ENCODE assay signal across 8 mouse cellular contexts in the genomic region with DNA sequence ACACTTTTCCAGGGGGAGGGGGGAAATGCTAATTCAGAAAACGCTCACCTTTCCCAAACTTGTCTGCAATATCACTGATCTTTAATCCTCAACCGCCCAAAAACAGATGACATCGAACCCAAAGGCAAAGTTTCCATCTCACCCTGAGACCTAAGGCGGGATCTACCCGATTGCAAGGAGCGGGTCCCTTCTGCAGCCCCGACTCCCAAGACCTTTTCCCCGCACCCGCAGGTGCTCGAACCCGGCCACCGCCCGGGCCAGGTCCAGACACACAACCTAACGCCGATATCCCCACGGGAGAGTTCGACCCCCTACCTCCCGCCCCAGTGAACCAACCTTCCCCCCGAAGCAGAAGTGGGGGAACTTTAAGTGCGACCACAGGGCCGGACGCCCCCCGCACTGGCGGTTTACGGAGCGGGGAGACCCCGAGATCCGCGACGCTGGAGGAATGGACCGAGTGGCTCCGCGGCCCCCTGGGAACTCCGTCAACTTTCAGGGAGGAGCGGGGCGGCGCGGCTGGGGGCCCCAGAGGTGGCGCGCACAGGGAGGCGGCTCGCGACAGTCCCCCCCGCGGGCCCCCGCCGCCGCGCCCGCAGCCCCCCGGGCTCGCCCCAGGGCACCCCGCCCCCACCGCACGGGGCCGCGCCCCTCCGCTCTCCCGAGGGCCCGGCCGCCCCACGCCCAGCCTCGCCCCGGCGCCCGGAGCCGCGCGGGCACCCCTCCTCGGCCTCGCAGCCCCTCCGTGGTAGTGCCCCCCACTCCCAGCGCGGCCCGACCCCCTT. TPM values are rescaled to one million over a fixed set of nuclear protein-coding genes. Genes with fewer than 3 reads are reported as not detected.
DNase-seq lines count a peak whose midpoint lies in the region; ATAC-seq and TF ChIP-seq lines count a peak whose summit lies in the region.

No protein-coding gene starts in this region.

- WGBS in intestine, embryonic 16.5 days: under 1% methylated on average over 41 of the region's 75 CpGs
- WGBS in lung, embryonic 15.5 days: 0% methylated on average over 45 of the region's 75 CpGs
- under 1% methylated on average over 42 of the region's 75 CpGs for WGBS in spleen, adult 2 months

- TF ChIP-seq CTCF in spleen, adult 2 months (IDR thresholded peaks at IDR 0.05; ENCODE audit: extremely low read depth, insufficient read depth, insufficient read length, insufficient replicate concordance): no peak

- H3K9ac ChIP-seq in intestine, embryonic 16.5 days (ENCODE audit: low read depth, low read length): peak overlapping the region; percentile 98
- H3K9ac ChIP-seq in lung, embryonic 15.5 days: peak overlapping the region; percentile 99

- peak overlapping the region; percentile 81 for H3K4me2 ChIP-seq in intestine, embryonic 16.5 days (ENCODE audit: low read depth, low read length)
- H3K4me2 ChIP-seq in lung, embryonic 15.5 days: peak overlapping the region; percentile 92

- no peak for TF ChIP-seq POLR2A in spleen, adult 2 months (IDR thresholded peaks at IDR 0.05; ENCODE audit: low read depth, low read length)

- intact Hi-C loops in gastrocnemius, postnatal 36 days (cut with DNase I): loop anchor here (2.0 kb wide), 1 partner anchor 73 kb away; no protein-coding TSS in a partner anchor

- ATAC-seq in intestine, embryonic 16.5 days: peak; percentile 76
- peak; percentile 62 for ATAC-seq in lung, embryonic 15.5 days (ENCODE audit: borderline replicate concordance, extremely low read depth, low FRiP score, low TSS enrichment)
- ATAC-seq in megakaryocyte-erythroid progenitor cell, adult 5-6 weeks (replicated peaks; ENCODE audit: low FRiP score, low TSS enrichment, poor library complexity, severe bottlenecking): no peak

- peaks cover 8% of the 10 kb centered on the region for H3K4me1 ChIP-seq in intestine, embryonic 16.5 days (ENCODE audit: control insufficient read depth, insufficient read depth, low read length)
- peaks cover 19% of the 10 kb centered on the region for H3K4me1 ChIP-seq in lung, embryonic 15.5 days
- peaks cover 8% of the 10 kb centered on the region for H3K4me1 ChIP-seq in spleen, adult 2 months (ENCODE audit: control insufficient read depth, insufficient read depth, insufficient read length)

- H3K27me3 ChIP-seq in intestine, embryonic 16.5 days (replicated peaks; ENCODE audit: control insufficient read depth, insufficient read depth, low read length): no peaks in the 10 kb centered on the region
- no peaks in the 10 kb centered on the region for H3K27me3 ChIP-seq in lung, embryonic 15.5 days
- no peaks in the 10 kb centered on the region for H3K27me3 ChIP-seq in spleen, adult 2 months (ENCODE audit: control insufficient read depth, insufficient read depth, low read length)

- DNase-seq in A20 (ENCODE audit: low read depth, low spot score): peak; percentile 70
- peak; percentile 8 for DNase-seq in ES-CJ7 (ENCODE audit: low read depth, low spot score)
- peak; percentile 65 for DNase-seq in cerebellum, adult 9-11 months
- DNase-seq in gastrocnemius, postnatal 36 days: peak; percentile 33 to 41
- DNase-seq in spleen, adult 2 months (ENCODE audit: low read depth in 1 of 2, low spot score in 2 of 2): peak in 1 of 2 experiments; percentile 23

- peak overlapping the region; percentile 92 for H3K27ac ChIP-seq in intestine, embryonic 16.5 days (ENCODE audit: low read length)
- peak overlapping the region; percentile 99 for H3K27ac ChIP-seq in lung, embryonic 15.5 days
- peak overlapping the region; percentile 99 for H3K27ac ChIP-seq in spleen, adult 2 months (ENCODE audit: insufficient read depth, low read length)

- no peaks in the 10 kb centered on the region for H3K9me3 ChIP-seq in intestine, embryonic 16.5 days (ENCODE audit: control insufficient read depth, low read length)
- H3K9me3 ChIP-seq in lung, embryonic 15.5 days: no peaks in the 10 kb centered on the region

- H3K36me3 ChIP-seq in intestine, embryonic 16.5 days (ENCODE audit: control insufficient read depth, insufficient read depth, low read length): no peaks in the 10 kb centered on the region
- H3K36me3 ChIP-seq in lung, embryonic 15.5 days: no peaks in the 10 kb centered on the region
- no peaks in the 10 kb centered on the region for H3K36me3 ChIP-seq in spleen, adult 2 months (ENCODE audit: control insufficient read depth, insufficient read depth, low read length)

- H3K4me3 ChIP-seq in intestine, embryonic 16.5 days (ENCODE audit: low read length): peak overlapping the region; percentile 96
- peak overlapping the region; percentile 94 for H3K4me3 ChIP-seq in lung, embryonic 15.5 days
- H3K4me3 ChIP-seq in spleen, adult 2 months (ENCODE audit: extremely low read depth, insufficient read depth, insufficient read length): peak overlapping the region; percentile 89

RNA-seq across cellular contexts. Expression of a gene that starts 0.6 kb away (rescaled TPM):
- total RNA-seq in gastrocnemius, postnatal 36 days (2021): 10 to 100 TPM; 73.8 to 74.0 TPM
- 23.6 and 23.7 TPM in 2 replicates for polyA plus RNA-seq in intestine, embryonic 16.5 days (2015; fragmentation: Nextera tagmentation; extraction: Ambion mirVana)
- 48.8 and 56.3 TPM in 2 replicates for polyA plus RNA-seq in lung, embryonic 15.5 days (2015; fragmentation: Nextera tagmentation; extraction: Ambion mirVana)
- 17.5 and 20.3 TPM in 2 replicates for polyA plus RNA-seq in spleen, adult 2 months (2012; rRNA removed)
- 19.9 and 22.5 TPM in 2 replicates for total RNA-seq in megakaryocyte-erythroid progenitor cell, adult 5-6 weeks (2014; fragmentation: Nextera tagmentation)
- 19.0 and 22.7 TPM in 2 replicates for total RNA-seq in megakaryocyte-erythroid progenitor cell, adult 5-6 weeks (2017)
